Mouse (Mus musculus) midbrain, embryonic 12.5 days (tissue): ENCODE measurements around the gene Prokr2. TPM values are rescaled to one million over a fixed set of nuclear protein-coding genes. Genes with fewer than 3 reads are reported as not detected.

Experiments
- ATAC-seq: fragments of 200-750 bp; cut with Nextera tagmentation; 2 replicates; pipeline ENCODE4 v1.8.0; 2017; ENCODE audit warnings: low read depth, moderate TSS enrichment, moderate library complexity; ENCODE audit not compliant: low FRiP score
- H3K27ac ChIP-seq: fragments of 300-500 bp; sonication (generic); replicated peaks from 2 replicates; pipeline ENCODE4 v1.5.1; 2016; ENCODE audit warnings: mild to moderate bottlenecking
- H3K27me3 ChIP-seq: fragments of 300-500 bp; sonication (generic); 2 replicates; pipeline ENCODE4 v1.6.1; 2016; ENCODE audit warnings: mild to moderate bottlenecking
- H3K36me3 ChIP-seq: fragments of 300-500 bp; sonication (generic); 2 replicates; pipeline ENCODE4 v1.6.1; 2016
- H3K4me1 ChIP-seq: fragments of 300-500 bp; sonication (generic); 2 replicates; pipeline ENCODE4 v1.6.1; 2016
- H3K4me2 ChIP-seq: fragments of 300-500 bp; sonication (generic); replicated peaks from 2 replicates; pipeline ENCODE4 v1.6.1; 2016; ENCODE audit warnings: mild to moderate bottlenecking, moderate library complexity
- H3K4me3 ChIP-seq: fragments of 300-500 bp; sonication (generic); 2 replicates; pipeline ENCODE4 v1.5.1; 2016; ENCODE audit warnings: mild to moderate bottlenecking
- H3K9ac ChIP-seq: fragments of 300-500 bp; sonication (generic); replicated peaks from 2 replicates; pipeline ENCODE4 v1.6.1; 2016; ENCODE audit warnings: mild to moderate bottlenecking, moderate library complexity
- H3K9me3 ChIP-seq: fragments of 300-500 bp; sonication (generic); 2 replicates; pipeline ENCODE4 v1.6.1; 2016; ENCODE audit warnings: mild to moderate bottlenecking
- WGBS: fragments of 180-500 bp; shearing (Covaris S2); methylation state at CpG from one replicate; pipeline ENCODE4 v1.1.7; 2016; 5-methylcytosine and 5-hydroxymethylcytosine counted together
- polyA plus RNA-seq: library from polyadenylated mRNA; unstranded; fragments of >200 nt; fragmentation: Nextera tagmentation; extraction: Ambion mirVana; gene quantifications from 2 replicates; pipeline ENCODE4 v1.2.1, GENCODE M21; 2016

Gene Prokr2
- polyA plus RNA-seq, 1 experiment from 2014 or later, result 1.5 TPM

DNA sequence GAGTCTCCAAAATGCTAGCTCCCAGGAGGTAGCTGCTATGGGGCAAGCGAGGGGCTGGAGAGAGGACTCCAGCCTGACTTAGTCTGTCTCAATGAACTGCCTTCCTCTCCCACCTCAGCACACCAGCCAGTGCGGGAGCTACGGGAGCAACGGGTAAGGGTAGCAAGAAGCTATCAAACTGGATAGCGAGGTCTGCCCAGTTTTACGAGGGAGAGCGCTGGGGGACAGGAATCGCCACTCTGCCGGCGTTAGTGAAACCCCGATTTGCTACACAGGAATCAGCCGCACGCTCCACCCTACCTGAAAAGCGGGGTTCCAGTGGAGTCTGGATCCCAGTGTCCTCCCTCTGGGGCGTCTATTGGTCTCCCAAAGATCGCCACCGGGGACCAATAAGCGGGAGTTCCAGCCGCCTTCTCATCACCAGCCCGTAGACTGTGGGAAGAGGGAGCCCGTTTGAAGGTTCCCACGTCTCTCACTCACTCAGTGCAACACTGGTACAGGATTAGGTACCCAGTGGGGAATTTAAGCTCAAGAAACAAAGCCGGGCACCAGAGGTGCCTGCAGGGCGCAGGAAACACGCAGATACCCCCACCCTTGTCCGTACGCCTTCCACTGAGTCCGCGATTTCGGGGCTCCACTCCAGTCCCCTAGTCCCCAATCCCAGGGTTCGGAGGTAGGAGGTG, 595 bp downstream of the Prokr2 start:
- peak; percentile 70 for ATAC-seq
- H3K27ac ChIP-seq, result no peak overlapping the region
- WGBS, result 1% methylated on average over 31 of the region's 31 CpGs

GRCm38 (mm10) chr2:132382308-132382707, 2.9 kb downstream of the Prokr2 start:
- Histone ChIP-seq H3K27ac (no peak overlapping the region), H3K4me2 (no peak overlapping the region), H3K9ac (no peak overlapping the region), H3K36me3 (no peaks in the 10 kb centered on the region), H3K4me3 (no peak overlapping the region), H3K4me1 (peaks cover 9% of the 10 kb centered on the region), H3K9me3 (no peaks in the 10 kb centered on the region), H3K27me3 (peaks cover 49% of the 10 kb centered on the region)
- no peak for ATAC-seq
- 79% methylated on average over 2 of the region's 2 CpGs for WGBS

More for the DNA sequence above, 595 bp downstream of the Prokr2 start:
- peak overlapping the region; percentile 51 for H3K4me3 ChIP-seq
- peak overlapping the region; percentile 51 for H3K9ac ChIP-seq
- H3K27me3 ChIP-seq, result peaks cover 64% of the 10 kb centered on the region
- H3K4me2 ChIP-seq, result peak overlapping the region; percentile 80
- H3K9me3 ChIP-seq, result no peaks in the 10 kb centered on the region
- H3K36me3 ChIP-seq, result no peaks in the 10 kb centered on the region
- peaks cover 11% of the 10 kb centered on the region for H3K4me1 ChIP-seq

DNA sequence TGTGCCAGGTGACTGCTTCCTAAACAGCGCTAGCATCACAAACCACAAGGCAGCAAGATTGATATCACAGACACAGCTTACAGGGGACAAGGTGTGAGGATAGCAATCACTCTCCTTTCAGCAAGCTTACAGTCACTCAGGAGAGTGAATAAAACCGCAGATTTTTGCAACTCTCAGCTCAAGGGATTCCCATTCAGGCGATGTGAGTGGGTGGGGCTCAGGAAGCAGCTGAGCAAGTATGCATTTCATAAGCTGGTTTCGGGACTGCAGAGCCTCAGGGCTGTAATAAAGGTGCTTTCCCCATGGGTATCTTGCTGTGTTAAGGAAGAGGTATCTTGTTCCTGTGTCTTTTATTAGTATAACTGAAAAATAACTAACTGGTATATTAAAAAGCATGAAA, 5.6 kb downstream of the Prokr2 start:
- Histone ChIP-seq H3K4me2 (no peak overlapping the region), H3K4me1 (peaks cover 5% of the 10 kb centered on the region), H3K27me3 (peaks cover 23% of the 10 kb centered on the region), H3K36me3 (no peaks in the 10 kb centered on the region), H3K9ac (no peak overlapping the region), H3K27ac (no peak overlapping the region), H3K9me3 (no peaks in the 10 kb centered on the region), H3K4me3 (no peak overlapping the region)
- ATAC-seq, result no peak
- 68% methylated on average over 4 of the region's 4 CpGs for WGBS

GRCm38 (mm10) chr2:132378602-132379150, 6.6 kb downstream of the Prokr2 start:
- Histone ChIP-seq H3K9ac (no peak overlapping the region), H3K36me3 (no peaks in the 10 kb centered on the region), H3K27me3 (peaks cover 15% of the 10 kb centered on the region), H3K4me2 (no peak overlapping the region), H3K4me1 (no peaks in the 10 kb centered on the region), H3K27ac (no peak overlapping the region), H3K9me3 (no peaks in the 10 kb centered on the region), H3K4me3 (no peak overlapping the region)
- no peak for ATAC-seq
- WGBS, result 77% methylated on average over 10 of the region's 10 CpGs

- Histone ChIP-seq H3K4me2 (no peak overlapping the region), H3K4me3 (no peak overlapping the region), H3K27ac (no peak overlapping the region), H3K27me3 (peaks cover 4% of the 10 kb centered on the region; the same call in 1 of the 2 replicates), H3K4me1 (no peaks in the 10 kb centered on the region), H3K9ac (no peak overlapping the region), H3K9me3 (no peaks in the 10 kb centered on the region), H3K36me3 (no peaks in the 10 kb centered on the region)
- ATAC-seq, result no peak
- WGBS, result 84% methylated on average over 2 of the region's 2 CpGs
Measured at GRCm38 (mm10) chr2:132377436-132377835, 7.8 kb downstream of the Prokr2 start.

- 73% methylated on average over 3 of the region's 3 CpGs for WGBS
- no peaks in the 10 kb centered on the region for H3K9me3 ChIP-seq
Measured at GRCm38 (mm10) chr2:132375721-132376120, 9.5 kb downstream of the Prokr2 start.

GRCm38 (mm10) chr2:132375135-132375534, 10.1 kb downstream of the Prokr2 start:
- Histone ChIP-seq H3K27ac (no peak overlapping the region), H3K4me3 (no peak overlapping the region), H3K4me1 (no peaks in the 10 kb centered on the region), H3K9me3 (no peaks in the 10 kb centered on the region), H3K27me3 (no peaks in the 10 kb centered on the region; the same call in 1 of the 2 replicates), H3K4me2 (no peak overlapping the region), H3K36me3 (no peaks in the 10 kb centered on the region), H3K9ac (no peak overlapping the region)
- 91% methylated on average over 9 of the region's 9 CpGs for WGBS
- no peak for ATAC-seq

More at GRCm38 (mm10) chr2:132375721-132376120, 9.5 kb downstream of the Prokr2 start:
- Histone ChIP-seq H3K4me2 (no peak overlapping the region), H3K27ac (no peak overlapping the region), H3K4me1 (no peaks in the 10 kb centered on the region), H3K9ac (no peak overlapping the region), H3K4me3 (no peak overlapping the region), H3K36me3 (no peaks in the 10 kb centered on the region), H3K27me3 (no peaks in the 10 kb centered on the region; the same call in 1 of the 2 replicates)
- no peak for ATAC-seq

- Histone ChIP-seq H3K27me3 (no peaks in the 10 kb centered on the region; the same call in 1 of the 2 replicates), H3K27ac (no peak overlapping the region), H3K4me2 (no peak overlapping the region), H3K36me3 (no peaks in the 10 kb centered on the region), H3K9me3 (no peaks in the 10 kb centered on the region), H3K4me3 (no peak overlapping the region), H3K4me1 (no peaks in the 10 kb centered on the region), H3K9ac (no peak overlapping the region)
- no peak for ATAC-seq
- WGBS, result 93% methylated on average over 17 of the region's 17 CpGs
Measured at GRCm38 (mm10) chr2:132373748-132374147, 11.5 kb downstream of the Prokr2 start.

DNA sequence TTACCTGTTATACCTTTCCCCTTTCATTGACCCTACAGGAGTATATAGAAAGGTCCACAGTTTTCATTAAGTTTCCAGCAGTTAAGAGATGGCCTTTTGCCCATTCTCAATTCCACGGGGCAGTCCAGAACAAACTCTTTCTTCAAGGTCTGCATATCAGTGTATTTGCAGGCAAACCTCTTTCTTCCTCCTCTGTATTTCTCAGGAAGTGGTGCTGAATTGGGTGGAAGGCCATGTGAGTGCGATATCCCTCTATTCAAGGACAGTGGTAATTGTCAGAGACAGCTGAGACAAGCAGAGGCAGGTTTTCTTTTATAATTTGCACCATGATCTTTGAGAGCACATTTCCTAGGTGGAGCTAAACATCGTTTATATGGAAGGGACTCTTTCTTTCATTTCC, 16.8 kb downstream of the Prokr2 start:
- Histone ChIP-seq H3K9ac (no peak overlapping the region), H3K27ac (no peak overlapping the region), H3K9me3 (no peaks in the 10 kb centered on the region), H3K27me3 (no peaks in the 10 kb centered on the region), H3K4me2 (no peak overlapping the region), H3K4me3 (no peak overlapping the region), H3K4me1 (no peaks in the 10 kb centered on the region), H3K36me3 (no peaks in the 10 kb centered on the region)
- no peak for ATAC-seq
- 87% methylated on average over 3 of the region's 3 CpGs for WGBS

DNA sequence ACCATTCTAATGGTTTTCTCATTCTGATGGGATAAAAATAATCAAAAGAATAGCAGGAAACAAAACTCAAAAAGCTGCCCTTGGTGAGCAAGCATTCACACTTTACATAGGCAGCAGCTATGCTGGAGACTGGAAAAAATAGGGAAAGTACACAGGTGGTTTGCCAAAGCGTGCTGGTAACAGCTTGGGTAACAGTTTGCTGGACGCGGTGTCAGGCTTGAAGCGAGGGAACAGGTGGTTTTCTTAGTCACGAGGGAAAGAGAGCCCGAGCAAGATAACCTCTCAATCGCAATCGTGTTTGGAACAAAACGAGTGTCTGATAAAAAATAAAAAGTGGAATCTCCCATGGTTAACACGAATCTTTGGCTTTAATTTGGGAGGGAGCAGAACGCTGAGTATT, 41.4 kb downstream of the Prokr2 start:
- H3K27me3 ChIP-seq, result no peaks in the 10 kb centered on the region
- no peaks in the 10 kb centered on the region for H3K9me3 ChIP-seq
- H3K4me2 ChIP-seq, result no peak overlapping the region
- no peaks in the 10 kb centered on the region for H3K4me1 ChIP-seq
- H3K27ac ChIP-seq, result no peak overlapping the region
- ATAC-seq, result no peak
- WGBS, result 90% methylated on average over 11 of the region's 11 CpGs
- H3K36me3 ChIP-seq, result no peaks in the 10 kb centered on the region
- no peak overlapping the region for H3K9ac ChIP-seq
- no peak overlapping the region for H3K4me3 ChIP-seq

DNA sequence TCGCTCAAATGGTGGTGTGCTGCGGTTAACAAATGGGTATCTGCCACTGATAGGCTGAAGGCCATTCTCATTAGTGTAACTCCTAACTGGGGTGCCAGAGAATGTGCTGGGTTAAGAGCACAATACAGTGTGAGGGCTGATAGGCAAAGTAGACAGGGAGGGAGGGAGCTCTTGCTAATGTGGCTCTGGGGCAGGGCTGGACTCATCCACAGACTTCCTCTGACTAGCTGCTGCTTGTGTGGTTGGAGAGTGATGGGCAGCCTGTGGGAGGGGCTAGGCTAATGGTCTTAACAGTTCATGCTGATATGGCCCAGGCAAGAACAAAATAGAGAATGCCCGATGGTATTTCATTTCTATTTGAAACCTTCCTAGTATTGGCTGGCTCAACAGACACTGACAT, 44.0 kb downstream of the Prokr2 start:
- Histone ChIP-seq H3K36me3 (no peaks in the 10 kb centered on the region), H3K4me2 (no peak overlapping the region), H3K27me3 (no peaks in the 10 kb centered on the region), H3K27ac (no peak overlapping the region), H3K4me1 (peaks cover 3% of the 10 kb centered on the region; the same call in 1 of the 2 replicates), H3K9ac (no peak overlapping the region), H3K9me3 (no peaks in the 10 kb centered on the region), H3K4me3 (no peak overlapping the region)
- no peak for ATAC-seq
- 92% methylated on average over 3 of the region's 3 CpGs for WGBS

DNA sequence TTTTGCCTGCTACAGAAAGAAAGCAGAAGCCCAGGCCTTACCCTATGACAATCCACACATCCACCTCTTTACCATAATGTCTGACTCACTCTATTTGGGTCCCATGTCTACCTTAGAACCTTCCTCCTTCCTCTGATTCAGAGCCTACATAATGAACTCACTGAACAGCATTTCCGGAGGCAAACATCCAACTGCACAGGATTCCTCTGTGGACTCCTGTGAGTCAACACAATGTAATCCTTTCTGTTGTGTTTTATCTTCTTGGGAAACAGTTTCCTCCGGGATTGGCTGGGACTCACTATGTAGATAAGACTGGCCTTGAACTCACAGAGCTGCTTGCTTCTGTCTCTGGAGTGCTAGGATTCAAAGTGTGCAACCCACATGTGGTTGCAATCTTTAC, 44.9 kb downstream of the Prokr2 start:
- Histone ChIP-seq H3K9me3 (no peaks in the 10 kb centered on the region), H3K27me3 (no peaks in the 10 kb centered on the region), H3K9ac (no peak overlapping the region), H3K27ac (no peak overlapping the region), H3K4me3 (no peak overlapping the region), H3K4me1 (peaks cover 3% of the 10 kb centered on the region; the same call in 1 of the 2 replicates), H3K4me2 (no peak overlapping the region), H3K36me3 (no peaks in the 10 kb centered on the region)
- ATAC-seq, result no peak
- WGBS, result 87% methylated on average over 2 of the region's 2 CpGs
